Mouse (Mus musculus): ENCODE measurements around the gene Rab11b.

The Rab11b gene

DNA sequence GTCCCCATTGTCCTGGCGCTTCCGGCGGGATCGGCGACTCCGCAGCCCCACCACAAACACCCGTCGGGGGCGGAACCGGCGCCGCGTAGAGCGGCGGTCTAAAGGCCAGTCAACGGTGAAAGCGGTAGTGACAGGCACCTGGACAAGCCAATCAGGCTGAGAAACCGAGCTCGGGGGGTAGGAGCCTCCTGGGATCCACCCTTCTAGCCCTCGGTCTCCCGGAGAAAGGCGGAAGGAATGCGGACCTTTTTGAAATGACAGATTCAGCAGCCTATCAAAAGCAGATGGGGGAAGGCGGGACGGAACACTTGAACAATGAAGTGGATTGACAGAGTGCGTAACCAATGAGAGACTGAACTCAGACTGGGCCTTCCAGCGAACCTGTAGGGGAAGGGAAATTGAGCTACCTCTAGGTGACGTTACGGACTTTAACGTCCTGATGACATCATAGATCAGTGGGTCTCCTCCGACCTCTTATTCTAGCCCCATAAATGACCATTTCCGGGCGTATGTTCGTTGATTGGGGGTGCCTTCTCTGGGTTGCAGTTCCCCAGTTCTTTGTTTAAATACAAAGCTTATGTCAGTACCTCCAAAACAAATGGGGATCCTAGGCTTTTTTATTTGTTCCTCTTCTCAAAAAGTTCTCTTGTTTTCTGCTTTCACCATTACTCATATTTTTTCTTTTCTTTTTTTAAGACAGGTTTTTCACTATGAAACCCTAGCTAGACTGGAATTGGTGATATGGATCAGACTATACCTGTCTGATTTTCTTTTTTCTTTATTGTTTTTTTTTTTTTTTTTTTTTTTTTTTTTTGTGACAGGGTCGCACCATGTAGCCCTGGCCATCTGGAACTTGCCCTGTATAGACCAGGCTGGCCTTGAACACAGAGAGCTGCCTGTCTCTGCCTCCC is at the start of gene Rab11b:
Gene Rab11b (minus strand): TSS at position 276 of the 911 bp plus-strand sequence.
- DNase-seq (ENCODE audit: low read depth, low spot score): peak; percentile 100

DNA sequence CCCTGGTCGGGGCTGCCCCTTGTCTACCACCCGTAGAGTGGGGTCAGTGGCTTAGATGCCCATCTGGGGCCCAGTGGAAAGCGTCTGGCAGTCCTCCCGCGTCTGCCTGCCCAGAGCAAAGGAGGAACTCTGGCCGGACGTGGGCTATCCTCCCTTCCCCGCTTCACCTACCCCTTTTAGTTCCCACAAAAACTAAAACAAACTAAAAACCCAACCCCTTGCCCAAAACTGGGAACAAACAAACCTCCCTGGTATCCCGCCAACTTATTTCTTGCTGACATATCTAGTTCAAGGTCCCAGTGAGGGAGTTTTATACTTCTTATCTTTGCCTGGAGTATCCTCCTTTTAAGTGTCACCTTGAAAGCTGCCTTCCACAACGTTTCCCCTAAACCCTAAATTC is 47.9 kb upstream of the Rab11b start:
- DNase-seq (ENCODE audit: low read depth, low spot score): no peak

DNA sequence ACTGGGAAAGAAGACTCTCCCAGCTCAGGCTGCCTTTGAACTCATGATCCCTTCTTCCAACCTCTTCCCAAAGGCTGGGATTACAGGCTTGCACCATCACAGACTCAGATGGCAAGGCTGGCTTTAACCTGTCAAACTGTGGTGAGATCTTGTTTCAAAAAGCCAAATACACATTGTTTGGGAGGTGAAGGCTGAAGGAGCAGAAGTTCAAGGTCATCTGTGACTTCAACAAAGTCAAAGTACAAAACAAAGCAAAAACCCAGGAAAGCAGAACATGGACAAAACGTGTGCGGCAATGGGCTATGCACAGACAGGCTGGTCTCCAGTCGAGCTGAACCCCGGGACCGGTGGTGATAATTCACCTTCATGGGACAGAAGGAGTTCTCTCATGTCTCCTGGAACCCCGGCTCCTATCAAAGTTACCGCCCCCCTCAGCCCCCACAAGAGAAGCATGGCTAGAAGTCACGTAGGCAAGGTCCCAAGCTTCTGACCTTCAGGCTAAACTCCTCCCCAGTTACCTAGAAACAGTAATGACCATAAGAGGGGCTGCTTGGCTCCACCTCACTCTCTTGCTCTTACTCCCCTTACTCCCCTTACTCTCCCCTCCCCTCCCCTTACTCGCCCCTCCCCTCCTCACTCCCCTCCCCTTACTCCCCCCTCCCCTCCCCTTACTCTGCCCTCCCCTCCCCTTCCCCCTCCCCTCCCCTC is 47.0 kb upstream of the Rab11b start:
- DNase-seq (ENCODE audit: low read depth, low spot score): peak; percentile 94

DNA sequence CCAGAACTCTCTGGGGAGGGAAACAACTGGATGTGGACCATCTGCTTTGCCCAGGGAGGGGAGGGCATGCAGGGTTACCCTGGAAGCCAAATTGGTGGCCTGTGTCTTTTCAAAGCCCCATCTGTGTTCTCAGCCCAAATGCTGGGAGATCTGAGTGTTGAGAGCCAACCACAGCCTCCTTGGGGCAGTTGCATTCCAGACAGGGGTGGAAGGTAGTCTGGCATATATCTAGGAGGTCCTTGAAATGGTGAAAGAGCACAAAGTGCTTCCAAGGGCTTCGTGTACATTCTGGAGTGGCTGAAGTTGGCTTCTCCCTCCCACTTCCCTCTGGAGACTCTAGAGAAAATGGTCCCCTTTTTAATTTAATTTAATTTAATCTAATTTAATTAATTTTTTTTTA is 44.4 kb upstream of the Rab11b start:
- no peak for DNase-seq (ENCODE audit: low read depth, low spot score)

DNA sequence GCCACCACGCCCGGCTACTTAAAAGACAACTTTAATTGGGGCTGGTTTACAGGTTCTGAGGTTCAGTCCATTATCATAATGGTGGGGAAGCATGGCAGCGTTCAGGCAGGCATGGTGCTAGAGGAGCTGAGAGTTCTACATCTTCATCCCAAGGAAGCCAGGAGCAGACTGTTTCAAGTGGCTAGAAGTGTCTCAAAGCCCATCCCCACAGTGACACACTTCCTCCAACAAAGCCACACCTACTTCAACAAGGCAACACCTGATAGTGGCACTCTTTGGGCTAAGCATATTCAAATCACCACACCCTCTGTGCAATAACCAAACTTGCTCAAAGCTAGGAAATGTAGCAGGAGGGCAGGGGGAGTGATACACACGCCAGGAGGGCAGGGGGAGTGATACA is 43.9 kb upstream of the Rab11b start:
- DNase-seq (ENCODE audit: low read depth, low spot score): peak; percentile 82

DNA sequence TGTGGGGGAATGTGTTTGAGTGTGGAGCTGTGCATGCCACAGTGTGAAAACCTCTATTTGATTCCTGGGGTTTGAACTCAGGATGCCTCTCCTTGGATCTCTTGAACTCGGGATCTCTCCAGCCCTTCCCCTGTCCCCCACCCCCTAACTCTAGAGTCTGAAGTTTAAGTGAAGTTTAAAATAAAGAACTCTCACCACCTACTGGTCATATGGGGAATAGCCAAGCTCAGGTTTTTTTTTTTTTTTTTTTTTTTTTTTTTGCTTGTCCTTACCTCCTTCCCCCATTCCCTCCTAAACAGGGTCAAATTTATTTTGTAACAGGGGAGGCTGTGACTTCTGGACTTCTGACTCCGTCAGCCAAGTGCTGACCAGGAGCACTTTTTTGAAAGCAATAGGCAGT is 41.9 kb upstream of the Rab11b start:
- peak; percentile 64 for DNase-seq (ENCODE audit: low read depth, low spot score)

DNA sequence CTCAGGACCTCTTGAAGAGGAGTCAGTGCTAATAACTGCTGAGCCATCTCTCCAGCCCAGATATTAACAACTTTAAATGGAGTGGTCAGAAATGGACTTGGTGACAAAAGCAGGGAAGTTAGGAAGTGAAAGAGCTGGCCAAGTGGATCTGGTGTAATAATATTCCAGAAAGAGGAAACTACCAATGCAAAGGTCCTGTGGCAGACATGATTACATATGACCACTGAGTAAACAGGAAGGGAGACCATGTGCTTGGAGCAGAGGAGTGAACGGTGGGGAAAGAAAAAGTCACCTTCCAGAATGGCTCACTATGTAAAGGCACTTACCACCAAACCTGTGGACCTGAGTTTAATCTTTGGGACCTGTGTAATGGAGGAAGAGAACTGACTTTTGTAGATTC is 38.9 kb upstream of the Rab11b start:
- DNase-seq (ENCODE audit: low read depth, low spot score): no peak

DNA sequence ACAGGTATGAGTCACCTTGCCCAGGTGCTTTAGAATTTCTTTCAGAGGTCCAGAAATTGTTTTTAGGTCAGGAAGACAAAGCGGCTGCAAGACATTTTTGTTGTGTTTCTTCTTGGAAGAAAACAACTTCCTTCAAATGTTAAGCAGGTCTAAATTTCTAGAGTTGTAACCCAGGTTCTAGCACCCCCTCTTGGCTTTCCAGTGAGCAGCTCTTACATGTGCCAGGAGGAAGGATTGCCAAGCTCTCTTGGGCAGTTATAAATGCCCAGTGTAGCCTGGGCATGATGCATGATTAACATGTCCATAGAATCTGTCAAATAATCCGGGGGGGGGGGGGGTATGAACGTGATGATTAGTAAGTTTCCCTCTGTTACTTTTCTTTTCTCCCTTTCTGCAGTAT is 38.0 kb upstream of the Rab11b start:
- DNase-seq (ENCODE audit: low read depth, low spot score): no peak

DNA sequence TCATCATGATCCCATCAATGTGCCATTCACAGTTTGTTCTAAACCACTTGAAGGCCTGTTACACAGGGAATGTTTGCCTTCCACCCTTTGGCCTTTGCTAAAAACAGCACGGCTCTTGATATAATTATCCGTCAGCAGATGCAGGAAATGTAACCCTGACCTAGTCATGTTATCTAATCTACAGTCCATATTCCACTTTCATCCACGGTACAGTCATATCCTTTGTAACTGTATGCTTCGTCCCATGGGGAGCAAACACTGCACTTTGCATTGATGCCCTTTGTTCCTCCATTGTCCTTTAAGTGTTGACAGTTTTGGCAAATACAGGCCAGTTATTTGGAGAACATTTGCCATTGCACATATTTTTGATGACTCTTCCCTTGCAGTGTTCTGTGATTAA is 28.4 kb upstream of the Rab11b start:
- no peak for DNase-seq (ENCODE audit: low read depth, low spot score)

DNA sequence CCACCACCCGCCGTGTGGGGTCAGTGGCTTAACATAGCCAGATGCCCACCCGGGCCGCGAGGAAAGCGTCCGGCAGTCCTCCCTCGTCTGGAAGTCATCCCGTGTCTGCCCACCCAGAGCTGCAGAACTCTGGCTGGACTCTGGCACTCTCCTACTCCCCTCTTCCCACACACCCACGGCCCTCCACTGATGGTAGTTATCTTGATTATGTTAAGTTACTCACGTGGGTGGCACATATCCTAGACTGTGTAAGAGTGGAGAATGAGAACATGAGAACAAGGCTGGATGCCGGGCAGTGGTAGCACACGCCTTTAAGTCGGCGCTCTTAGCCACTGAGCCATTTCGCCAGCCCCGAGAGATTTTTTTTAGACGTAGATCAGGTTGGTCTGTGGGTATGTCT is 26.0 kb upstream of the Rab11b start:
- DNase-seq (ENCODE audit: low read depth, low spot score): no peak

DNA sequence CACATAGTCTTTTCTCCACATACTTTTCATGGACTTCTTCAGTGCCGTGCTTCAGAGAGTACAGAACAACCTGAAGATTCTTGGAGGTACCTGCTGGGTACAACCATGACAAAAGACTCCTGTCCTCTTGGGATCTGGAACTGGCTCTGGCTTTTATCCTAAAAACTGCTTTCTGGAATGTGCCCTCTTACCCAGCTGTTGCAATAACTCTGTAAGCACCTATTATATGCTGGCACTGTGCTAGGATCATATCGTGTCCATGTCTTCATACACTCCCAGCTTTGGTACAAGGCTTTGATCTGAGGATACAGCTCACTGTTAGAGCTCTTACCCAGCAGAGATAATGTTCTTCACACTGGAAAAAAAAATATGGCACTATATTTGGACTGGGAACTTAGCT is 24.6 kb upstream of the Rab11b start:
- no peak for DNase-seq (ENCODE audit: low read depth, low spot score)

DNA sequence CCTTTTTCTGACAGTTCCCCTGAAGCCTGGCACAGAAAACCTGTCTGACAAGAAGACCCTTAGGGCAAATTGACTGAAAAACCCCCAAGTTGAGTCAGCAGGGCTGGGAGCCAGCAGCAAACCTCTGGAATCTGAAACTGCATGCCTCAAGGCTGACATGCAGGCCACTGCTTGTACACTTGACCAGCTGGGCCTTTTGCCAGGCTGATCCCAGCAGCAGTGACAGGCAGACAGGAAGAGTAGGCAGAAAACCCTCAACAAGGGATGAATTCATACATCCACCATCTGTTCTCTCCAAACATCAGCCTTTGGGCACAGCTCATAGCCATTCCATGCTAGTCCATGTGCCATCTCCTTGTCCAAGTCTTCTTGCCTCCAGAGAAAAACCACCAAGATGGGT is 23.1 kb upstream of the Rab11b start:
- DNase-seq (ENCODE audit: low read depth, low spot score): no peak

DNA sequence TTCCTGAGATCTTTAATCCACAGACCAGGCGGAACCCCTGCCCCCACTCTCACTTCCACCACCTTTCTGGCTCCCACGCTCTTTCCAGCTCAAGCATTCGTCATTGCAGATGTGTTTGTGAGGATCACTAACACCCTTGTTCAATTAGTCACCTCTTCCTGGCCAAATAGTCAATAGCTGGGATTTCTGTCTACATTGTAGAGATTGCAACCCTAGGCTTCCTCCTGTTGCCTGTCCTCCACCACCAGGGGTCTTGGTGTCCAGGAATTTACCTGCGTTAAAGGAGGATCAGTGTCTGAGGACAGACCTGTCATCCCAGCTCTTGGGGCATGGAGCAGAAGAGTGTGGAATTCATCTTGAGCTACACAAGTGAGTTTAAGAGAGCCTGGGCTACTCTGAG is 21.7 kb upstream of the Rab11b start:
- peak; percentile 42 for DNase-seq (ENCODE audit: low read depth, low spot score)

DNA sequence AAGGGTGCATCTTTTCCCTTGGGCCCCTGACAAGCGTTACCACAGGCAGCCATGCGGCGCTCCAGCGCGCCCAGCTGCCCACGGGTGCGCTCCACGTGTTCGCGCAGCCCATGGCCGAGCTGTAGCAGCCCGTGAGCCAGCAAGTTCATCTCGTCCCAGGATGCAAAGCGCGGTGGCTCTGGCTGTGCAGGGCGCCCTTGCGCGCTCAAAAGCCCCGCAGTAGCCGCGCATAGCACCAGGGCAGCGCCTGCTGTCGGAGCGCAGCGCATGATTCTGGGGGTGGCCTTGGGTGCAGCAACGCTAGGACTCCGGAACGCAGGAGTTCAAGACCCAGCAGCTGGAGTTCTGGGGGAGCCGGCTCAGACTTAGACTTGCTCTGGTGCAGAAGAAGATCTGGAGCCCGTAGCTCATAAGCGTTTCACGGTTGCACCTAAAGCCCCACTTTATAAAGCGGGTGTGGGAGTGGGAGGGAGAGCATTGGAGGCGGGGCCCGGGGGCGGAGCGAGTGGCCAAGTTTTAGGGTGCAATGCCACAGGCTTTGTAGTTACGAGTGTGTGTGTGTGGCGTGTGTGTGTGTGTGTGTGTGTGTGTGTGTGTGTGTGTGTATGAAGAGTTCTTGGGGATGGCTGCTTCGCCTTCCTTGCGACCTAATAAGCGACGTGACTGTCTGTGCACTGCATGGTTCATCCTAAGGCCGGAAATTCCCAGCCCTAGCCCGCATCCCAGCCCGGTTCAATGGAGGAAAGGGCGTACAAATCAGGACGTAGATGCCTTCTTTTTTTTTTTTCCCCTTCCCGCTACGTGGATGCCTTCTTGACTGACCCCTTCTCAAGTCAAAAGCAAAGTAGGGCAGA is 21.0 kb upstream of the Rab11b start, which contains the start of gene Angptl4:
Gene Angptl4 (minus strand): TSS at position 707 of the 854 bp plus-strand sequence.
- peak; percentile 74 for DNase-seq (ENCODE audit: low read depth, low spot score)

DNA sequence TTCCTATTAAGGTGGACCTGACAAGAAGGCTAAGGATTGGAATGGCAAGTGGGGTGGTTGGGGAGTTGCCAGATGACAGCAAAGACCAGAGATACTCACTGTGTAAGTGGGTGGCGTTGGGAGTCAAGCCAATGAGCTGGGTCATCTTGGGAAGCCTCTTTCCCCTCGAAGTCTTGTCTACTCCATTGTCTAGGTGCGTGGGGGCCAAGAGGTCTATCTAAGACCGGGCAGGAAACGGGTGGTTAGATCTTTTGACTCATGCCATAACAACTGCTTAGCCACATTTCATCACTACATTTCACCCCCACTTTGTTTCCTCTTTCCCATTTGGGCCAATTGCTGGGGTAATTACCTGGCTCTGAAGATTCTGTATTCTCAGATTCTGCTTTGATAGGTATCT is 20.1 kb upstream of the Rab11b start:
- DNase-seq (ENCODE audit: low read depth, low spot score): no peak

DNA sequence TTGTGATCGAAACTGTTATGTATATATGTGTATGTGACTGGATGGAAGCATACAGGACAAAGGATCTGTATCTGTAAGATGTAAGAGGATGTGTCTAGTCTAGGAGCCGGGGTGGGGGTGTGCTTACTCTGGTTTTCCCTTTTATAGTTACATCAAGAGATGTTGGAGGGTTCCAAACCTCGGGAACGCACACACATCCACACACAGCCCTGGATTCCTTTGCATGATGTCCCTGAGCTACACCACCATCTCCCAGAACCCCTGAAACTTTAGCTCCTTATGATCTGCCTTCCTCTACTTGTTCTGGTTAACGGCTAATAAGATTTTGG is 19.6 kb upstream of the Rab11b start:
- DNase-seq (ENCODE audit: low read depth, low spot score): no peak

DNA sequence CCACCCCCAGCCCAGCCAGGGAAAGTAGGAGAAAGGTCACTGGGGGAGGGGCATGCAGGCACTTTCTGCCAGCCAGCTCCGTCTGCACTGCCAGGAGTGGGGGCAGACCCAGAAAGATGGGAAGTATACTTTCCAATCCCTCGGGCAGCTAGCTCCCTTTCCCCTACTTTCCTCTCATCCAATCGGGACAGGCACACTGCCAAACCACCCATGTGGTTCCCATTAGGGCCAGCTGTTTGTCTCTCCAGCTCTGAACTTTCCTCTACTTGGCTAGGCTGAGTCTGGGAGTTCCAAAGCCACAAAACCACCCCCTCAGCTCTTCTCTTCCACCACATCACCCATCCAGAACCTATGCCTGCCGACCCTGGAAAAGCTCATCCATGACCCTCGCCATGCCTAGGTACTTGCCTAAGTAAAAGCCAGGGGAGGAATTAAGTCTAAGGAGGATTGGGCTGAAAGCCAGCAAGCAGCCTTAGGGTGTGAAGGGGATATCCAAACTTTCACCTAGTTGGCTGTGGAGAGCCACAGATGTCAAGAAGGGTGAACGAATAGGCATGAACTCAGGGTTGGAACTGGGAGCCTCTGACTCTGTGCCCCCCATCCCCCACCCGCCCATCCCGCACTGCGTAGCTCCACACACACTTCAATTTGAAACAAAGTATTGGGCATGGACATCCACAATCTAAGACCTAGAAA is 19.1 kb upstream of the Rab11b start:
- peak; percentile 22 for DNase-seq (ENCODE audit: low read depth, low spot score)

DNA sequence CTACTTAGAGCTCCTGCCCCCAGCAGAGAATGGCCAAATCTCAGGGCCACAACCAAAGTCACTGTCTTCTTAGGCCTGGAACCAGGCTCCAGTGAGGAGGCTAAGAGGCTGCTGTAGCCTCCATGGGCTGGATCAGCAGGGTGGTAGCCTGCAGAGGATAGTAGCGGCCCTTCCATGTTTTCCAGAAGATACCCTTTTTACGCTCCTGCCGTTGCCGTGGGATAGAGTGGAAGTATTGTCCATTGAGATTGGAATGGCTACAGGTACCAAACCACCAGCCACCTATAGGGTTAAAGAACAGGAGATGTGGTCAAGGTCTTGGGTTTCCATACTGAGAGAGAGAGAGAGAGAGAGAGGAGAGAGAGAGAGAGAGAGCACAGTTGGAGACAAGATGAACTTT is 15.0 kb upstream of the Rab11b start:
- DNase-seq (ENCODE audit: low read depth, low spot score): no peak

DNA sequence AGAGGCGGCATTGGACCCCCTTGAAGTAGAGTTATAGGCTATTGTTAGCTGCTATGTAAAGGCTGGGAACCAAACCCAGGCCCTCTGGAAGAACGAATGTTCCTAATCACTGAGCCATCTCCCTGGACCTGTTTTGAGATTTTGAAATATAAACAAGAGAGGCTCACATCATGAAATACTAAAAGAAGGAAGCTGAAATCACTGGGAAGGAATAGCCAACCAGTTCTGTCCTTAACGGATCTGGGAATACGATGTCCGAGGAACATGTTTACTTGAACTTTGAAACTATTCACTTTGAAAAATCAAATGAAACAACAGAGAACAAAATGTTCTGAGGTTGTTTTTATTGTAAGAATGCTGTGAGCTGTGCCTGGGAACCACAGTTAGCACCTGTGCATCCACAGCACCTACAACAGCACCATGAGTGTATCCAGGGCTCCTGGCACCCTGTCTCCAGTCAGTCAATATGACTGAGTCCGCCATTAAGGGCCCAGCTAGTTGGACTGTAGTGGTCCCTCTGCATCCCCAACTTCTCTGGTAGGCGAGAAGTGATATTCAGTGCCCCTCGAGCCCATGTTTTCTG is 14.3 kb upstream of the Rab11b start:
- DNase-seq (ENCODE audit: low read depth, low spot score): no peak

DNA sequence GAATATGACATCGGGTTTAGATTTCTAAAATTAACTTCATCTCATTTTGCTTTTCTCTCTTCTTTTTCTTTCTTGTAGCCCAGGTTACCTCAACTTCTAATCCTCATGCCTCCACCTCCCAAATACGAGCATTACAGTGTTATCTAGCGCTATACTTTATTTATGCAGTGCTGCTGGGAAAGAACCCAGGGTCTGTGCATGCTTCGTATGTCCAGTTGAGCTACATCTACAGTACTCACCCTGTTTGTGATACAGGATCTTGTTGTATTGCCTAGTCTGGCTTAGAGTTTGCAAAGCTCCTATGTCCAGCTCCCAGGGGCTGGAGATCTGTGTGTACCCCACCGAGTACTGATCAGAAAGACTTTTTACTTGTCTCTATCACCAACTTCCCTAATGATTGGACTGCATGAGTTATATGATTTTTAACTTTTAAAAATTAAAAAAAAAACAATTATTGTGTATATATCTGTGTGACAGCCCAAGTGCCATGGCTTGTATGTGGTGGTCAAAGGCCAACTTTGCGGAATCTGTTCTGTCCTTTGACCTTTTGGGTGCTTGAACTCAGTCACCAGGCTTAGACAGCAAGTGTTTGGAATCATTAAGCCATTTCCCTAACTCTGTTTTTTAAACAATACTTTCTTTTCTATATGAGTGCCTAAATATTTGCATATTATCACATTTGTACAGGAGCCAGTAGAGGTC is 13.7 kb upstream of the Rab11b start:
- DNase-seq (ENCODE audit: low read depth, low spot score): no peak

DNA sequence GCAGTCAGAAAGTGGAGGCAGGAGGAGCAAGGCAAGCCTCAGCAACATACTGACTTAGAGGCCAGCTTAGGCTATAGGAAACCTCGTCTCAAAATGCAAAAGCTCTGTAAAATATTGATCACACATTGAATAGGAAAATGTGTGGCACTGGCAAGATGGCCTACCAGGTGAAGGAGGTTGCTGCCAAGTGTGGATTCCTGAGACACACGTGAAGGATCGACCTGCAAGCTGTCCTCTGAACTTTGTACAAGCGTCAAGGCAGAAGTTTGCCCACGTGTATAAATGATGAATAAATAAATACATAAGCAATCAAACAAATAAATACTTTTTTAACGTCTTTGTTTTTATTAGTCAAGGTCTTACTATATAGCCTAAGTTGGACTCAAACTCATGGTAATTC is 13.1 kb upstream of the Rab11b start:
- no peak for DNase-seq (ENCODE audit: low read depth, low spot score)

All from ES-CJ7 (cell line).